Mouse (Mus musculus): ENCODE results near the gene Slc34a3. TPM values are rescaled to one million over a fixed set of nuclear protein-coding genes. Genes with fewer than 3 reads are reported as not detected.
A peak's percentile ranks its signal among the peaks of the same experiment; 100 is the strongest.

The Slc34a3 gene
- polyA plus RNA-seq, 1 experiment from 2014 or later: not detected

DNA sequence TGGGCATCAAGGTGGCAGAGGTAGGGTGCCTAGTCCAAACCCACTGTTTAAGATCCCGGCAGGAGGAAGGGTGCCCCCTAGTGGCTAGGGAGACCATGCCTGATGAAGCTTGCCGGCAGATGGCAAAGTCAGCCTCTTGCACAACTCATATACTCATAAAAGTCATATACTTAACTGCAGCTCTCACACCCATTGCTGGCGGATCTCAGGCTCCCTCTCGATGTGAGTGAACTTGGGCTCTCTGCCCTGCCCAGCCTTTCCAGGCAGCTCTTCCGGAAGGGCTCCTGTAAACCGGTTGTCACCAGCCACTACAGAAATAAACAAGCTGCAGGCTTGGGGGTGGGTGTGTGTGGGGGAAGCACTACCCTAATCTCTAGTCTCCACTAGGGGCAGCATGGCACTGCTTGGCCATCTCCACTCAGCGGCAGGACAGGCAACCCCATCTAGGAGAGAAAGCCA, 5.7 kb downstream of the Slc34a3 start:
- peaks cover 30% of the 10 kb centered on the region for H3K4me1 ChIP-seq
- H3K4me3 ChIP-seq: peak overlapping the region; percentile 41
- DNase-seq (ENCODE audit: low spot score): peak; percentile 83
- H3K27ac ChIP-seq: peak overlapping the region; percentile 82
- H3K36me3 ChIP-seq: peaks cover 2% of the 10 kb centered on the region
- H3K9me3 ChIP-seq (replicated peaks): no peaks in the 10 kb centered on the region
- H3K27me3 ChIP-seq (ENCODE audit: low read depth, poor library complexity, severe bottlenecking): peaks cover 27% of the 10 kb centered on the region; the same call in 1 of the 2 replicates
- 2% methylated on average over 7 of the region's 7 CpGs for WGBS

DNA sequence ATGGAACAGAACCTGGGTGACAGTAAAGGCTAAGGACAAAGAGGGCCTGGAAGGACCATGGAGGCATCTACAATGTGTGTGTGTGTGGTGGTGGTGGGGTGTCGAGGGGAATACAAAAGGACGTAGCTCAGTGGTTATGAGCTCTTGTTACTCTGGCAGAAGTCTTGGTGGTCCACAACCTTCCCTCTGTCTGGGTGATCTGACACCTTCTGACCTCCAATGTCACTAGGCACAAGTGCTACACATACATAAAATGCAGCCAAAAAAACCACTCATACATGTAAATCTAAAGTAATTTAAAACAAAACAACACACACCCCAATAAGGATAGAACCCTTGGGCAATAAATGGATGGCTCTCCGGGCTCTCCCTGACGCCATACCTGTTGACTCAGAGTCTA, 6.8 kb downstream of the Slc34a3 start:
- no peak for DNase-seq (ENCODE audit: low spot score)
- Histone ChIP-seq H3K36me3 (peaks cover 11% of the 10 kb centered on the region), H3K4me1 (peaks cover 34% of the 10 kb centered on the region), H3K9me3 (replicated peaks) (no peaks in the 10 kb centered on the region), H3K27ac (0 out of 2 replicates have a peak overlapping the region, but pooled peaks have one; percentile 20), H3K4me3 (no peak overlapping the region), H3K27me3 (ENCODE audit: low read depth, poor library complexity, severe bottlenecking) (peaks cover 22% of the 10 kb centered on the region; the same call in 1 of the 2 replicates)
- 92% methylated on average over 4 of the region's 4 CpGs for WGBS

DNA sequence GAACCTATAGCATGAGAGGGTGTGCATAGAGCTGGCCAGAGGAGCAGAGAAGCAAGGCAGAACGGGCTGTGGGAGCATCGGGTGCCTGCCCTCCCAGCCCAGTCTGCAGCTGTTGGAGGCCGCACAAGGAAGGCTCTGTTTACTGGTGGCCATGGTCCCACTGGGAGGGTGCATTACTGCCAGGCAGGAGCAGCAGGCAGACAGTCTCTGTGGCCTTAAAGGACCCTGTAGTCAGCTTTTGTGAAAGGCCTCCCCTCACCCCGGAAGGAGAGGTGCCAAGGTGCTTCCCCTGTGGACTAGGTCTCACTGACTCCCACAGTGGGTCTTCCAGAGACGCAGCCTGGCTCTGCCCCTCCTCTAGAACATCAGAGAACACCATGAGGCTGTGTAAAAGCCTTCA, 7.3 kb downstream of the Slc34a3 start:
- H3K9me3 ChIP-seq (replicated peaks): no peaks in the 10 kb centered on the region
- H3K36me3 ChIP-seq: peaks cover 17% of the 10 kb centered on the region
- 83% methylated on average over 5 of the region's 5 CpGs for WGBS
- H3K4me3 ChIP-seq: no peak overlapping the region
- peaks cover 34% of the 10 kb centered on the region for H3K4me1 ChIP-seq
- peaks cover 16% of the 10 kb centered on the region; the same call in 1 of the 2 replicates for H3K27me3 ChIP-seq (ENCODE audit: low read depth, poor library complexity, severe bottlenecking)
- peak overlapping the region; percentile 20; the same call in 1 of the 2 replicates for H3K27ac ChIP-seq
- DNase-seq (ENCODE audit: low spot score): no peak

DNA sequence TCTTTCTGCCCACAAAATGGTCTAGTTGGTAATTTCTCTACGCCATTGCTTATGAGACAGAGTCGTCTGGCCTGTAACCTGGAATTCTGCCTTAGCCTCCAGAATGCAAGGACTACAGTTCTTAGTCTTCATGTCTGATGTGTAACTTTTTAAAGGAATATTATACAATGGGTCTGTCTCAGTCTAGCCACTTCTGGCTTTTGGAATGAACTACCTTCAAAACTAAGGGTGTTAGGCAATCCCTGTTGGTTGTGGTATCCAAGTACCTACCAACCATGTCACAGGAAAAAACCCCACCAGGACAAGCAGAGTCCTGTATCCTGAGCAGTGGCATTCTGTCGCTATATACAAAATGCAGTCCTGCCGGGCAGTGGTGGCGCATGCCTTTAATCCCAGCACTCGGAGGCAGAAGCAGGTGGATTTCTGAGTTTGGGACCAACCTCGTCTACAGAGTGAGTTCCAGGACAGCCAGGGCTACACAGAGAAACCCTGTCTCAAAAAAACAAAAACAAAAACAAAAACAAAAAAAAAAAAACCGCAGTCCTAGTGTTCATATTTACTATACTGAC, 8.3 kb downstream of the Slc34a3 start:
- peaks cover 7% of the 10 kb centered on the region; the same call in 1 of the 2 replicates for H3K27me3 ChIP-seq (ENCODE audit: low read depth, poor library complexity, severe bottlenecking)
- H3K9me3 ChIP-seq (replicated peaks): no peaks in the 10 kb centered on the region
- WGBS: 83% methylated on average over 8 of the region's 8 CpGs
- peak overlapping the region; percentile 95 for H3K27ac ChIP-seq
- DNase-seq (ENCODE audit: low spot score): no peak
- H3K4me1 ChIP-seq: peaks cover 34% of the 10 kb centered on the region
- H3K36me3 ChIP-seq: peaks cover 24% of the 10 kb centered on the region
- peak overlapping the region; percentile 75 for H3K4me3 ChIP-seq

DNA sequence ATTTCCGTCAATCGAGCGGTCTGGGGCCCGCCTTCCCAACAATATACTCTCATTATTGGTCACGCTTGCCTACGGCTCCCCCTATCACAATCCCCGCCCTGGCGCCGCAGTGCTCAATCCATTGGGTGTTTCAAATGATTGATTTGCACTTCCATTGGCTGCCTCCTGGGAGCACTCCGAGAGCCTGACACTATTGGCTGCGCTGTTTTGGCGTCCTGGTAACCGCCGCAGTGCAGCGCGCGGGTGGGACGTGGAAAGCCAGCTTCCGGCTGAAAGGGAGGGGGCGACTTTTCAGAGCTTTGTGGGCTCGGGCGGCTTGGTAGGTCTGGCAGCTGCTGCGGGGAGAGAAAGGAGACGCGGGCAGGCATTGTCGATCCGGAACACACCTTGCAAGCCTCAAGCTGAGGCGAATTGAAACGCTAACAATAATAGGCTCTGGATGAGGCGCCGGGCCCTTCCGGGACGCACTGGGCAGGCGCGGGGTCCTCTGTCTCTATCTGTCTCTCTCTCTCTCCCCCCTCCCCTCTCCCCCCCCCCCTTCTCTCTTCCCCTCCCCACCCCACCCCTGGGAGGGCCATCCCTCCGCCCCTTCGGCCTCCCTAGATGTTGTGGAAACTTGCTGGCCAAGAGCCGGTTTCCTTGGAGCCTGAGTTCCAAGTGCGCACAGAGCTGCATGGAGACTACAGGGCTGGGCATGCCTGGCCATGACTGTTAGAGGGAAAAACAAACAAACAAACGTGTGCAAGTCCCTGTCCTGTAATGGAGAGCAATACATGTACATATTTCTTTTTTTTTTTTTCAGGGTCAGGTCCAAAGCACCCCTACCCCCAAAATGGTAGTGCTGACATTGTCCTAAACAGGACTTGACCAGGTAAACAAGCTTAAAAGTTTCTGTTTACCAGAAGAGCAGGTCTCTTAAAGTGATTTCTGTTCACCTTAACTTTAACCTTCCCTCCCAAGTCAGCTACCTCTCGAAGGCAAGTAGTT, 9.1 kb downstream of the Slc34a3 start:
- DNase-seq (ENCODE audit: low spot score): peak; percentile 94
- WGBS: 2% methylated on average over 41 of the region's 41 CpGs
- H3K4me3 ChIP-seq: peak overlapping the region; percentile 75
- peak overlapping the region; percentile 95 for H3K27ac ChIP-seq
- H3K27me3 ChIP-seq (ENCODE audit: low read depth, poor library complexity, severe bottlenecking): no peaks in the 10 kb centered on the region
- H3K36me3 ChIP-seq: peaks cover 24% of the 10 kb centered on the region
- H3K4me1 ChIP-seq: peaks cover 34% of the 10 kb centered on the region
- H3K9me3 ChIP-seq (replicated peaks): no peaks in the 10 kb centered on the region

DNA sequence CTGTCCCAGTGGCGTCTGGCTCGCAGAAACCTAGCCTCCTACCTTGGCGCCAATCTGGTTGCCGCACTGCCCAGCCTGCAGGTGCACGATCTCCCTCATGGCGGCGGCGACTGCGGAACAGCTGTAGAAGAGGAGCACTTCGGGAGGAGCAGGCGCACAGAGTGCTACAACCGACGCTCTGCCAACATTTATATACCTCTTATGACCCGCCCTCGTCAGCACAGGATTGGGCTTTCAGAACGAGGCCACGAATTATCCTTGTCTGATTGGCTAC, 9.7 kb downstream of the Slc34a3 start, which contains the start of gene Tubb4b:
Gene Tubb4b, minus strand, starts transcription at position 211 of the 274 bp plus-strand sequence.
- H3K27me3 ChIP-seq (ENCODE audit: low read depth, poor library complexity, severe bottlenecking): no peaks in the 10 kb centered on the region
- 0% methylated on average over 17 of the region's 17 CpGs for whole genome bisulfite sequencing
- H3K9me3 ChIP-seq (replicated peaks): no peaks in the 10 kb centered on the region
- DNase-seq (ENCODE audit: low spot score): no peak
- H3K4me1 ChIP-seq: peaks cover 34% of the 10 kb centered on the region
- H3K27ac ChIP-seq: peak within 1 kb of the TSS; percentile 95
- peak within 1 kb of the TSS; percentile 75 for H3K4me3 ChIP-seq
- H3K36me3 ChIP-seq: peaks cover 24% of the 10 kb centered on the region

DNA sequence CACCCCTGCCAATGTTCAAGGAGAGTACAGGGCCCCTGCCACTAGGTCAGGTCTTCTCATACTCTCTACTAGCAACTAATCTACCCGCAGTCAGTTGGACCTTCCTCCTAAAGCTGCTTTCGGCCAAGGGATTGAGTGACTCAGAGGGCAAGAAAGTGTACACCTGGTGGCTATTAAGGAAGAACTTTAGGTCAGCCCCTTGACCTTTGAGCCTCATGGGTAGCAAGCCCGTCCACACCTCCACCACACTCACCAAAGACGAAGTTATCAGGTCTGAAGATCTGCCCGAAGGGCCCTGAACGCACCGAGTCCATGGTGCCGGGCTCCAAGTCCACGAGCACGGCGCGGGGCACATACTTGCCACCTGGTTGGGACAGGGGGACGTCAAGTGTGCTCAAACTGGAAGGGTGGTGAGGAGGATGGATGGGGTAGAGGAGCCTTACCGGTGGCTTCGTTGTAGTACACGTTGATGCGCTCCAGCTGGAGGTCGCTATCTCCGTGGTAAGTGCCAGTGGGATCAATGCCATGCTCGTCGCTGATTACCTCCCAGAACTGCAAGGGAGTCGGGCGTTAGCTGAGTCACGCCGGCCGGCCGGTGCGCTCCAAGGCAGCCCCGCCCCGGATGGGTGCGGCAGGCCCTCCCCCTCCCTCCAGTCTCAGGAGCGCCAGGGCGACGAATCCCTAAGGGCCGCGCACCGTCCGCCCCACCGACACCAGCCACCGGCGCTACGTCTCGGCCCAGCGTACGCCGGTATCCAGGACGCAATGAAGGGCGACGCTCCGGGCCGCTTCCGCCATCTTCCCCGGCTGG, 10.3 kb downstream of the Slc34a3 start:
- whole genome bisulfite sequencing: 1% methylated on average over 53 of the region's 53 CpGs
- H3K36me3 ChIP-seq: peaks cover 24% of the 10 kb centered on the region
- H3K27me3 ChIP-seq (ENCODE audit: low read depth, poor library complexity, severe bottlenecking): no peaks in the 10 kb centered on the region
- peak overlapping the region; percentile 75 for H3K4me3 ChIP-seq
- peaks cover 31% of the 10 kb centered on the region for H3K4me1 ChIP-seq
- DNase-seq (ENCODE audit: low spot score): no peak
- no peaks in the 10 kb centered on the region for H3K9me3 ChIP-seq (replicated peaks)
- peak overlapping the region; percentile 90 for H3K27ac ChIP-seq

DNA sequence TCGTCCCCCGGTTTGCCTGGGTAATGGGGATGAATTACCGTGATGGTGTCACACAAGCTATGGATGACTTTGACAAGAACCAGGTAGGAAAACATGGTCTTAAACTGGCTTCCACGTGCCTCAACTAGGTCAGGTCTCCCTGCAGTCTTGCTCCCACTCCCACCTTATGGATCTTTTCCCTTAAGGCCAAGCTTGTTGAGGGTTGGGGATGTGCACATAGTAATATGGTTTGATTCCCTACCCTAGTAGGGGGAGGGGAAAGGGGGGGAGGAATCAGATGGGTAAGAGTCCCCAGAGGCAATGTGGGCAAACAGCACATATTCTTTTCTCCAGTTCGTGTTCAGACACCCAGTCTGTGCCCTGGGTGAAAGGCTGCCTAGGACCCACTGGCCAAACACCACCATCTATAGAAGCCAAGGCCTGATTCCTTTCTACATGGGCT, 12.8 kb downstream of the Slc34a3 start:
- Histone ChIP-seq H3K9me3 (replicated peaks) (no peaks in the 10 kb centered on the region), H3K36me3 (peaks cover 24% of the 10 kb centered on the region), H3K4me3 (no peak overlapping the region), H3K27me3 (ENCODE audit: low read depth, poor library complexity, severe bottlenecking) (no peaks in the 10 kb centered on the region), H3K27ac (no peak overlapping the region), H3K4me1 (peaks cover 17% of the 10 kb centered on the region)
- 66% methylated on average over 5 of the region's 5 CpGs for WGBS
- DNase-seq (ENCODE audit: low spot score): no peak

DNA sequence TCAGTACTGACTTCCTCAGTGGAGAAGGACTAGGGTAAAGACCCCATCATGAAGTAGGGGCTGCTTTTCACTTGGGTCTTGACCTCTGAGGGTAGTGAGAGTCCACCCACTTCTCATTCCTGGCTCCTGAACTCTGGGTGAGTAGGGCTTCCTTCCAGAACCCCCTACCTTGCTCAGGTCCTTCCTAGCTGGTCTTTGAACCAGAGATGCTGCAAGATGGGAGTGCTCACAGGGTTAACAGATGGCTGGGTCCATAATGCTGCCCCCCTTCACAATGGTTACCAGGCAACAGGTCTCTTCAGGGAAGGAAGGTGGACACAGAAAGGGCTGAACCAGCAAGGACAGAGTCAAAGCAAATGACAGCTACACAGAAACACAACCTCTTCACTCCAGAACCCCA, 15.7 kb downstream of the Slc34a3 start, which contains the start of gene Fam166a:
Gene Fam166a, plus strand, starts transcription at position 301 of the 400 bp plus-strand sequence.
- Histone ChIP-seq H3K4me1 (peaks cover 4% of the 10 kb centered on the region), H3K4me3 (no peak within 1 kb of the TSS), H3K36me3 (peaks cover 22% of the 10 kb centered on the region), H3K27ac (no peak within 1 kb of the TSS), H3K9me3 (replicated peaks) (no peaks in the 10 kb centered on the region), H3K27me3 (ENCODE audit: low read depth, poor library complexity, severe bottlenecking) (peaks cover 13% of the 10 kb centered on the region)
- DNase-seq (ENCODE audit: low spot score): no peak

DNA sequence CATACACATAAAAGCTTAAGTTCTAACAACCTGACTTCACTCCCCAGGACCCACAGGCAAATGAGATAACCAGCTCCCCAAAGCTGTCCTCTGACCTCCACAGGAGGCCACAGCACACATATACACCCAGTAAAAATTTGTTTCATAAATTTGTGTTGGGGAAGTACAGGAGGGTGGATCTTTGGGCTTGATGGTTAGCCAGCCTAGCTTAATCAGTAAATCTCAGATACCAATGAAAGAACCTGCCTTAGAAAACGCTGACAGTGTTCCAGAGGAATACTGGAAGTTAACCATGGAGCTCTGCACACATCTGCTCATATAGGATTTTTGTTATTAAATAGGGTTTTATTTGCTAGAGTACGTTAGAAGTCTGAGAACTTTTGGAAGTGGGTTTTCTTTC, 16.5 kb downstream of the Slc34a3 start:
- DNase-seq (ENCODE audit: low spot score): no peak
- Histone ChIP-seq H3K27ac (no peak overlapping the region), H3K9me3 (replicated peaks) (no peaks in the 10 kb centered on the region), H3K27me3 (ENCODE audit: low read depth, poor library complexity, severe bottlenecking) (peaks cover 21% of the 10 kb centered on the region), H3K36me3 (peaks cover 14% of the 10 kb centered on the region), H3K4me3 (no peak overlapping the region), H3K4me1 (no peaks in the 10 kb centered on the region)
- 66% methylated on average over 2 of the region's 2 CpGs for WGBS

DNA sequence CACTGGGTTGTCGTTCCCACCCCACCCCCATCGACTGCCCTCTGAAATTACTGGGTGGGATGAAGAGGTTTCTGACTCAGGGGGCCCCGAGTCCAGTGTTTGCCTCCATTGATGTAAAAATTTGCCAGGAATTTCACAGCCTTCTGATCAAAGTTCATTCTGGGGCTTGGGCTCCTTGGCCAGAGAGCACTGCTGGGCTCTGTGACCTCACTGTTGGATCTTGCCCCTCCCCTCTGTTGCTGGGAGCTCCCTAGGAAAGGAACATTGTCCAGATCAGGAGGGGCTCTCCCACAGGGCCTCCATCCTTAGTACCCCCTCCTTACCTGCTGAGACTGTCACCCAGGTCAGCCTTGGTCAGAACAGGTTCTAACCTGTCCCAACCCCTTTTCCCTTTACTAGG, 19.7 kb downstream of the Slc34a3 start, which contains the start of gene Stpg3:
Gene Stpg3, minus strand, starts transcription at position 194 of the 400 bp plus-strand sequence.
- WGBS: 78% methylated on average over 3 of the region's 3 CpGs
- Histone ChIP-seq H3K36me3 (peaks cover 3% of the 10 kb centered on the region; the same call in 1 of the 2 replicates), H3K27me3 (ENCODE audit: low read depth, poor library complexity, severe bottlenecking) (peaks cover 22% of the 10 kb centered on the region), H3K4me1 (peaks cover 18% of the 10 kb centered on the region), H3K4me3 (no peak within 1 kb of the TSS), H3K9me3 (replicated peaks) (no peaks in the 10 kb centered on the region), H3K27ac (no peak within 1 kb of the TSS)
- no peak for DNase-seq (ENCODE audit: low spot score)

DNA sequence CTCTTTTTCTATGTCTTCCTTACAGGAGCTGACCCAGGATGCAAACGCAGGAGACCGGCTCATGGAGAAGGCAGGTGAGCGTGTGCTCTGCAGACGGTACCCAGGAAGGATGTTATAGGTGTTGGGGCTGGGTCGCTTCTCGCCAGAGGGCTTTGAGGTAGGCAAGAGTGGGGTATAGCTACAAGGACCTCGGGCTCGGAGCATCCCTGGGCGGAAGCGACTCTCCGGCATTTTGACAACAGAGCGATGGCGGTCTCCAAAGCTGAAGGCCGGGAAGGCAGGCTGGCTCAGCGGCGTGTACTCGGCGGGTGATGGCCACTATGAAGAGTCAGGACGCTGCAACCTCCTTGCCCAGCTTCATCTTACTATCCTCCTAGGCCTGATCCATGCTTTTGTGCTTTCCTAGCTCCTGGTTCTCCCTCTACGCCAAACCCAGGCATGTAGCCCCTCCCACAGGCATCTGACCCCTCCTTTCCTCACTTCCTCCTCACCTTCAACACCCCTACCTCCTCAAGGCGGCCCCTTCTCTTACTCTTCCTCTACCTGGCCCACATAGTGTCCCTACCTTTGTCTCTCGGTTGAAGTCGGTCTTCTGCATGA, 20.8 kb downstream of the Slc34a3 start:
- WGBS: 63% methylated on average over 23 of the region's 23 CpGs
- no peaks in the 10 kb centered on the region for H3K9me3 ChIP-seq (replicated peaks)
- H3K4me3 ChIP-seq: no peak overlapping the region
- H3K36me3 ChIP-seq: peaks cover 13% of the 10 kb centered on the region
- H3K27me3 ChIP-seq (ENCODE audit: low read depth, poor library complexity, severe bottlenecking): peaks cover 22% of the 10 kb centered on the region
- H3K4me1 ChIP-seq: peaks cover 18% of the 10 kb centered on the region
- no peak overlapping the region for H3K27ac ChIP-seq
- DNase-seq (ENCODE audit: low spot score): no peak
